Mouse (Mus musculus) urinary bladder, adult 2 months (tissue): ENCODE measurements at regions not wholly inside any gene's neighbourhood (a gene's known extent, or its start where the extent isn't known, plus 50 kb on each side); places are given as distances from the start of the nearest gene placed in this dataset.
"Not testable (repeated sequence)": the region's sequence is repeated elsewhere in the genome, so short reads cannot be mapped to it uniquely, and the experiment has no call there.

Source experiments
- DNase-seq: peaks from one replicate; pipeline ENCODE4 v3.0.0; 2022; ENCODE audit warnings: low spot score

DNA sequence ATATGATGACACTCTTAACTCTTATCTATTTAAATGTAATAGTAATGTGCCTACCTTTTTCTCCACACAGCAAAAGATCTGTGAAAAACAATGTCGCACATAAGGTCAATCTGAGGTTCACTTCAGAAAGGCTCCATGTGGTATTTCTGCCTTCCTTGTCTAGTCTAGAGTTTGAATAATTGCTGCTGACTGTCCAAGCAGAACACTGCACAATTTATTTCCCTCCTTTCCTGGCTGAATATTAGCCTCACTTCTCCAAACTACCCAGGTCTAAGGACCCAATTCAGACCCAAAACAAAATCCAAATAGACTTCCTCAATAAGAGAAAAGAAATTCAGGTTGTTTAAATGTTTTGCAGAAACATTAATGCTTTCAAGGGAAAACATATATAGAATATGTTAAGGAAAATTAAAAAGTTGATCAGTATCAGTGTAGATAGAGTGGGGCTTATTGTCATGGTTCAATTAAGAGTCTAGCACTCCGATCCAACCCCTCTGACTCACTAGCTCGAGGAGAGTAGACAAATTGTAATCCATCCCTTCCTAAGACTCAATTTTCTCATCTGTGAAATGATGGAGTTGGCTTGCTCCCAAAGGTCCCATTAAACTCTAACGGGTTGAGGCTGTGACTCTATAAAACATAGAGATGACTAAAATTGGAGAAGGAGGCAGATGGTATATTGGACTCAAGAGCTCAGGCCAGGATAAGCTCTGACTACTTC lies 215.4 kb upstream of the Tbl1xr1 start:
- DNase-seq = no peak

- no peak for DNase-seq
Observed at GRCm38 (mm10) chr3:21861636-21861970, 214.8 kb upstream of the Tbl1xr1 start.

- no peak for DNase-seq
Observed at GRCm38 (mm10) chr3:21864391-21864790, 212.1 kb upstream of the Tbl1xr1 start.

DNA sequence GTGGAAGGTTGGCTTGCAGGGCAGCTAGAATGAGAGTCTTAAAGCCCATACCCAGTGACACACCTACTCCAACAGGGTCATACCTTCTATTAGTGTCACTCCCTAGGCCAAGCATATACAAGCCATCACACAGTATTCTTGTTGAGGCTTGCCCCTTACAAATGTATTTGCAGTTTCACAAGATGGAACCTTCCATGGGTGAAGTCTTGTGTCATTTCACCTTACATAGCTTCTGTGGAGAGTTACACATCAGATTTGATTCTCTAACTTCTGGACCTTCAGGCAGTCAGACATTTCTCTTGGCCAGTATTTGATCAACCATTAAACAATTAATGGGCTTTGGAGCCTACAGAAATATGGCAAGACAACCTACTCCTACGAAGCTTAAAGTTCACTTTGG lies 210.6 kb upstream of the Tbl1xr1 start:
- DNase-seq = no peak

DNA sequence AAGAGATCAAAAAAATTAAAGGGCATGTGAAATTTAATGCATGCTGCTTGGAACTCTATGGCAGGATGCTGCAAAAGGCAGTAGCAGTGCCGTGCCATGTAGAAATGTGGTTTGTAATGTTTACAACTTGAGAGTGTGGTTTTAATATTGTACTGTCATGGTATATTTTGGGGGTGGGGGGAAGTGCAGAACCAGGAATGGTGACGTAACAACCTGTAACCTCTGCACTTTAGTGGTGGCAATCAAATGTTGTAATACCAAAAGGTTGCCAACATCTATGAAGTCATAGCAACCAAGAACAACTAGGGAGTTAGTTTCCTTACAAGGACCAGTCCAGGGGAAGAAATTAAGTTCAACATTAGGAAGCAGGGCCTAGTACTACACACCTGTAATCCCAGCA lies 198.1 kb upstream of the Tbl1xr1 start:
- DNase-seq = no peak

DNA sequence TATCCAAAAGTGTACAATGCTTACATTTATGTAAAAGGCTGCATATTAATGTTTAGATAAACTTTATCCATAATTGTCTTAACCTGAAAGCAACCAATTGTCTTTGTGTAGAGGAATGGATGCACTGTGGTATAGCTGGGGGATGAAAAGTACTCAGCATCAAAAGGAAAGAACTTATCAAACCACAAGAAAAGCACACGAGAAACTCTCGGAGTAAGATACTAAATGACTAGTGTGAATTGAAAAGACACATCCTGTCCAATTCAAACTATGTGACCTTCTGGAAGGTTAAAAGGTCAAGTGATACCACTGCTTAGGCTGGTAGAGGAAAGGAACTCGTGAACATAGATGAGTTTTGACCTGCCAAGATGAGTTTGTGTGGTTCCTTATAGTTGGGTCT lies 192.2 kb upstream of the Tbl1xr1 start:
- no peak for DNase-seq

- DNase-seq = no peak
Observed at GRCm38 (mm10) chr3:21888710-21889109, 187.7 kb upstream of the Tbl1xr1 start.

- DNase-seq = no peak
Observed at GRCm38 (mm10) chr3:21891819-21892480, 184.5 kb upstream of the Tbl1xr1 start.

- no peak for DNase-seq
Observed at GRCm38 (mm10) chr3:21892864-21893404, 183.5 kb upstream of the Tbl1xr1 start.

DNA sequence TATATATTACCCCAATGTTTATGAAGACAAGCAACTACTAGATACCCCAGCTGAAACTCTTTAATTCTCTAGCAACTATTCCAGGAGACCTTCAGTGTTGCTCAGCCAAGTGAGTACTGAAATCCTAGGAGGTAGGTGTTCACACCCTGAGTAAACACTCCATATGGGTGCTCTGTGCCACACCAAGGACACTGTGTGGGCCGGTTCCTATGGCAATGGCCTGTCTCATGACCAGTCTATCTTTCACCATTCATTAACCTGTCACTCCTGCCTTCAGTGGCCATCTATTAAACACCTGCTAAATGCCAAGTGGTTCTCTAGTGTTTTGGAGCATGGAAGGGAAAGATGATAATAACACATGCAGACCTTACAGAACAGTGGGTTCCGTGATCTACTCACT lies 180.9 kb upstream of the Tbl1xr1 start:
- DNase-seq = no peak

- no peak for DNase-seq
Observed at GRCm38 (mm10) chr3:21898241-21898640, 178.2 kb upstream of the Tbl1xr1 start.

DNA sequence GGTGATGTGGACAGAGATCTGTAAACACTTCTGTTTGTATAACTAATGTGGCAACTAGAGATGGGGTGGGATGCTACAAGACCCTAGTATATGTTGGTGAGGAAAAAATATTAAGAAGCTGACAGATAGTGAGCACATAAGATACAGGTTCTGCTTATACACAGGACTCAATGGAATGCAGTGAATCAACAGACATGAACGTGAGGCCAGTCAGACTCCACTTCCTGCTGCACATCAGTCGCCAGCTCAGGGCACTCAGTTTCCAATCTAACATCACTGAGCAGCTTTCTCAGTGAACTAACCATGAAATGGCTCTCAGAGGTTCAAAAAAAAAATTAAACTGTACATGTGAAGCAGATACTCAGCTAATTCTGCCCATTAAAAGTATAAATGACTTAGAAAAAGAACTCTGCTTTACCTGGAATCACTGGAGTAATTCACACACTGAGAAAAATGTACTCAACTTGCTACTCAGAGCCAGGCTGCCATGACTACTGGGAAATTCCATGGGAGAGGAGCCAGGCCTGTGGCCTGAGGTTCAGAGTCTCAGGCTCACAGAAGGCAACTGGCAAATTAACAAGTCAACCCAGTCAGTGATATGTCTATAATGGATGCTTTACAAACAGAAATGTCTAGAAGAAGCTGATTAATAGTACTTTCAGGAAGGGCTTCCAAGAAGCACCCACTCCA lies 170.9 kb upstream of the Tbl1xr1 start:
- no peak for DNase-seq

GRCm38 (mm10) chr3:21908828-21909227 lies 167.6 kb upstream of the Tbl1xr1 start:
- DNase-seq = no peak

- DNase-seq = no peak
Observed at GRCm38 (mm10) chr3:21910080-21910479, 166.4 kb upstream of the Tbl1xr1 start.

GRCm38 (mm10) chr3:21911071-21911470 lies 165.4 kb upstream of the Tbl1xr1 start:
- no peak for DNase-seq

GRCm38 (mm10) chr3:21917228-21917910 lies 159.1 kb upstream of the Tbl1xr1 start:
- no peak for DNase-seq

DNA sequence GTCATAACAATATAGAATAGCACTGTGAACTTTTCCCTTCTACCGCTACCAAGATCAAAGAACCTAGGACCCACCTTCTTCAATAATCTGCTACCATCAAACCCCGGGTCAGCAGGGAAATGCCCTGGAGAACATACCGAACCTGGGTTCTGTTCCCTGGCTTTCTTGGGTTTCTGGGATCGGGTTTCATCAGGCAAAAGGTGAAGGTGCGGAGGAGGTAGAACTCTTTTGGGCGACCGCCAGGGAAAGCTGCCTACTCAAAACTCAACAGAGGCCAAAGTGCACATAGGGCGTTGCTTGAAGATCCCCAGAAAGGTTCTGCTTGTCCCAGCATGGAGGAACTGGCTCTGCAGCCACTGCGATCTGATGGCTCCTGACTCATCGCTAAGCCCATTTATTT lies 158.0 kb upstream of the Tbl1xr1 start:
- DNase-seq = no peak

DNA sequence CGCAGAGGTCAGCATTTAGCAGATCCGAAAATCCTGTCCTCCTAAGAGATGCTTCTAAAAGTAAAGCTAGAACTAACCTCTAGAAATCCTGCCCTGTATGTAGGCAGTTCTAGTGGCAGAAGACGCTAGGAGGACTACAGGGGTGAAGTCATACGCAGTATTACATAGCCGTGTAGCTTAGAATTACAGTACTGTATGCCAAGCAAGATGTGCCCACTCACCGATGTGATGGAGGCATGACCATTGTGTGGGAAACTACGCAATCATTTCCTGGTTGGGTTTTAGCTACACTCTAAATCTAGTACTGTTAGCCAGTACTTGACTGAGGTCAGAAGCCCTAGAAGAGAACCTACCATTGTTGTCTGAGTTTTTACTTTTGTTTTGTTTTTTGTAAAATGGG lies 156.5 kb upstream of the Tbl1xr1 start:
- no peak for DNase-seq

- DNase-seq = no peak
Observed at GRCm38 (mm10) chr3:21931951-21932350, 144.5 kb upstream of the Tbl1xr1 start.

DNA sequence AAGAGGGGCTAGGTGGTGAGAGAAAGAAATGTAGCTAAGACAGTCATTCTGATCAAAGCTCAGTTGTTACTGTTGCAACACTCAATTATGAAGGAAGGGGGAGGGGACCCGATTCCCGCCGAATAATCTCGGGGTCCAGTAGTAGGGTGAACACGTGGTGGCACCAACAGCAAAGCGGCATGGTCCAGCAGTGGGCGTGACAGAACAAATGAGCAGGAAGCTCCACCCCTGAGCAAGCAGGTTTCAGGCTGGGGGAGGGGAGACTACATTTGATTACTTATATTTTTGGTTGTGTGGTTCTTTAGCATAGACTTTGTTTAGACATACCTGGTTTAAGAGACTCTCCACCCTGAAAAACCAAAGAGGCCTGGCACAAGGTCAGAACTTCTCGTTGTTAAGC lies 143.8 kb upstream of the Tbl1xr1 start:
- DNase-seq = not testable (repeated sequence)

- no peak for DNase-seq
Observed at GRCm38 (mm10) chr3:21934731-21935271, 141.7 kb upstream of the Tbl1xr1 start.
